Mouse (Mus musculus): ENCODE data around the gene Efcab9.
A peak's percentile ranks its signal among the peaks of the same experiment; 100 is the strongest.

Efcab9 gene

GRCm38 (mm10) chr11:32556333-32556990, 24.6 kb upstream of the Efcab9 start:
- DNase-seq (ENCODE audit: low spot score) = no peak

DNA sequence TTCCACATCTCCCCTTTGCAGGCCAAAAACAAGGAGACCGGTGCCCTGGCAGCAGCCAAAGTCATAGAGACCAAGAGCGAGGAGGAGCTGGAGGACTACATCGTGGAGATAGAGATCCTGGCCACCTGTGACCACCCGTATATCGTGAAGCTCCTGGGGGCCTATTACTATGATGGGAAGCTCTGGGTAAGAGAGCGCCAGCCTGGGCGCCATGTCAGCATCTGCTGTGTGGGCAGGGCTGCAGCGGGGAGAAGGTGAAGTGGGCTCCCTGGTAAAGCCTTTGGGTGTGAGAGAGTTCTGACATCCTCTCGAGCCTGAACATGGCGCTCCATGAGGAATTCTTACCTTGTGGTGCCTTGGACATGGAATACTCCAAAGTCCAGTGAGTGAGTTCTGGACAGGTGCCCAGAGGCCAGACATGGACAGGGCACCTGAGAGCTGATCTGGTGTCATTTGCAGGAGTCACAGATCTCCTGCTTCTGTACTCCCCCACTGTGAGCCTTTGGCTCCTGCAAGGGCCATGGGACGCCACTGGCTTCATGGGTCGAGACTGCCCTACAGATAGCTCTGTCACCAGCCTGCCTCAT, 23.3 kb upstream of the Efcab9 start:
- DNase-seq (ENCODE audit: low spot score) = no peak

DNA sequence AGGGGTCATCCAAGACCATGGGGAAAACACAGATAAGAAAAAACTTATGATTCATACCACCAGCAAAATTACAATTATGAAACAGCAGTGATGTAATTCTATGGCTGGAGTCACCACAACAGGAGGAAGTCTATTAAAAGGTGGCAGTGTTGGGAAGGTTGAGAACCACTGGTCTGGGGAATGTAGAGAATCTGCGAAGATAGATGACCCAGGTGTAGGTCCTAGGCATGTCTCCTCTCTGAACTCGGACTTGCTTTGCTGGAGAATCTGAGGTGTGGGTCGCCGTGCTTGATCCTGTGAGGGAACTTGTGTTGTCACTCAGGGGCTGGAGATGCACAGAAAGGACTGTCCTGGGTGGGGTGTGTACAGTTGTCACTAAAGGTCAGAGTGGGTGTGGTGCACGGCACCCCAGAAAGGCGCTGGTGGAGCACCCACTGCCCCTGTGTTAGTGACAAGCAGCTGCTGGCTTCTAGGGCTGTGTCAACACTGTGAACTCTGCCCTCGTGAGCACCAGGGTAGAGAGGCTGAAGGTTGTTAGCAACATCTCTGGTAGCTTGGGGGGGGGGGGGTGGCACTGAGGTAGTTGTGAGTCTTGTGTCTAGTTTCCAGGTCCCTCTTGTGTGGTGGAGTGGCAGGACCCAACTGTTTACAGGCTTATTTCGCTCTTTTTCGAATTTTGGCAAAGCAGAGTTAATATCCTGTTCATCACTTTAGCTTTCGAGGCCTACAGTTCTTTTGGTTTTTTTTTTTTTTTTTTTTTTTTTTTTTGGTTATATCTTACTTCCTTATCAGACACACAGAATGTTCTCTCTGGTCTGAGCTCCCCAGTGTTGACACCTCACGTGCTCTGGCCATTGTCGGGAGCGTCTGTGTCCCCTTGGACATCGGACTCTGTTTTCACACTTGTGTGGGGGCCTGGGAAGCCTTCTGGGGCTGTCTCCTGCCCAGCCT, 22.5 kb upstream of the Efcab9 start:
- no peak for DNase-seq (ENCODE audit: low spot score)

DNA sequence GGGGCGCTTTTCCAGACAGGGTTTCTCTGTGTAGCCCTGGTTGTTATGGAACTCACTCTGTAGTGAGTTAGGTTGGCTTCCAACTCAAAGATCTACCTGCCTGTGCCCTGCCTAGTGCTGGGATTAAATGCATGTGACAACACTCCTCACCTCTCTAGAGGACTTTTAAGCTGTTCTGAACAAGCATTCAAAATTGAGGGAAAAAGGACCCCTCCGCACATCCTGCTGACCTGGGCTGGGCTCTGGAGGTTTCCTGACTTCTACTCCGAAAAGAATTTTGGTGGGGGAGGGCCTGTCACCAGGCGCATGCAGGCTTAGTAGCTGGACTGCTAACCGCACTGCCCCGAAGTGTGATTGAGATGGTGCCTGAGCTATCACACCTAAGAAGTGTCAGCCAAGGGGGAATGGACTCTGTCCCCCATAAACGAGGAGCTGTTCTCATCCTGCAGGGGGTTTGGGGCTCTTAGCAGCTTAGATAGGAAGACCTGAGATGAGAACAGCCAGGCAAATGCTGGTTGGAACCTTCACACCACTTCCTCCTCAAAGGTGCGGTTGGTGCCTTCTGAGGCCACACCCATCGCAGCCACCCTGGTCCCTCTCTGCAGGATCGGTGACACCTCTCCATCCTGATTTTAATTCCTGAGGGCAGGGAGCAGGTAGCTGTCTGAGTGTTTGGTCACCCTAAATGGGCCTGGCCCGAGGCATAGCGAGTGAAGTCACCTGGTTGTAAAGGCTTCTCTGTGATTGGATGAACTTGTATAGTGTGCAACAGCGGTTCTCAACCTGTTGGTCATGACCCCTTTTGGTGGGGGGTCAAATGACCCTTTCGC, 21.6 kb upstream of the Efcab9 start:
- no peak for DNase-seq (ENCODE audit: low spot score)

GRCm38 (mm10) chr11:32552401-32553090, 20.7 kb upstream of the Efcab9 start:
- DNase-seq (ENCODE audit: low spot score) = no peak

- DNase-seq (ENCODE audit: low spot score) = no peak
Observed at GRCm38 (mm10) chr11:32551579-32552297, 19.9 kb upstream of the Efcab9 start.

- DNase-seq (ENCODE audit: low spot score) = no peak
Observed at GRCm38 (mm10) chr11:32551056-32551455, 19.2 kb upstream of the Efcab9 start.

DNA sequence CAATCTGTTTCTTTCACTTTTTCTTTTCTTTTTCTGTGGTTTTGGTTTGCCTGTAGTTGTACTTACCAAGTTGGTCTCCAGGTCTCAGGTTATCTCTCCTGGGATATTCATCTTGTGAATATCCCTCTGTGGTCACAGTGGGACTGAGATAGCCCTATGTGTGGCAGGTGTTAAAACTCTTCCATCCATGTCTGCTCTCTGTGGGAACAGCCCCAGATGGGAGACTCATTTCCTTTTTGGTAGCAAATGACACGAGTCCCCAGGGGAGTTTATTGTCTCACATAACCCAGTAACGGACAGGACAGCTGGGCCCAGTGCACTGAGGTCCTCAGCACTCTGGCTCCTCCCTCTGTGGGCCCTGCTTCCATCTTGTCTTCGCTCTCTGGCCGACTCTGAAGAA, 18.2 kb upstream of the Efcab9 start:
- DNase-seq (ENCODE audit: low spot score) = no peak

DNA sequence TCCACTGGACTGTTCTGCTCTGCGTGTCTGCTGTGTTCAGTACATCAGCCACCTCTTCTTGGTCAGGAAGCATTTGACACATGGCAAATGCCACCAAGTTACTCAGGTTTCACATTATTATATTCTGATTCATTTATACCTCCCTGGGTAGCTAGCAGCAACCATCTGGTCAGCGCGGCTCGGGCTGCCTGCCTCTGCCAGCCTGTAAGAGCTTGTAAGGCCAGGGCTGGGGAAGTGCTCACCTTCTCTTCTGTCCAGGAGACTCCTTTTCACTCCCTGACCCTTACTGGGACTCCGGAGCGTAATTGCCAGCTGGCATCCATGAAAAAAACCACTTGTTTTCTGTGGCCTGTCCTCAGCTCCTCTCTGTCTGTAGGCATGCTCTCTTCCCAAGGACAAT, 17.4 kb upstream of the Efcab9 start:
- DNase-seq (ENCODE audit: low spot score) = no peak

DNA sequence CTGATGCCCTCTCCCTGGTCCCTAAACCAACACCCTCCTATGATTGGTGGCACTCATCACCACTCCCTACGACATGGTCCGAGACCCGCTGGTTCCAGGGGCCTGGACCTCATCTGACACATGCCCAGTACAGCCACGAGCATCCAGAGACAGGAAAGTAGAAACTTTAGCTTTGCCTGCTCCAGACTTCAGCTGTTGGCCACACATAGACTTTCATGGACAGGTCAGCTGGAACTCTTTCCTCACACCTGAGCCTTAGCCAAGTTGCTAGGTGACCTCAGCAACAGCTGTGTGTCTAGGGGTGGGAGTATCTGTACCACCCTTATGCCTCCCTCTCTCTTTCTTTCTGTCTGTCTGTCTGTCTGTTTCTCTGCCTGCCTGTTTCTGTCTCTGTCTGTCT, 16.4 kb upstream of the Efcab9 start:
- DNase-seq (ENCODE audit: low spot score) = no peak

DNA sequence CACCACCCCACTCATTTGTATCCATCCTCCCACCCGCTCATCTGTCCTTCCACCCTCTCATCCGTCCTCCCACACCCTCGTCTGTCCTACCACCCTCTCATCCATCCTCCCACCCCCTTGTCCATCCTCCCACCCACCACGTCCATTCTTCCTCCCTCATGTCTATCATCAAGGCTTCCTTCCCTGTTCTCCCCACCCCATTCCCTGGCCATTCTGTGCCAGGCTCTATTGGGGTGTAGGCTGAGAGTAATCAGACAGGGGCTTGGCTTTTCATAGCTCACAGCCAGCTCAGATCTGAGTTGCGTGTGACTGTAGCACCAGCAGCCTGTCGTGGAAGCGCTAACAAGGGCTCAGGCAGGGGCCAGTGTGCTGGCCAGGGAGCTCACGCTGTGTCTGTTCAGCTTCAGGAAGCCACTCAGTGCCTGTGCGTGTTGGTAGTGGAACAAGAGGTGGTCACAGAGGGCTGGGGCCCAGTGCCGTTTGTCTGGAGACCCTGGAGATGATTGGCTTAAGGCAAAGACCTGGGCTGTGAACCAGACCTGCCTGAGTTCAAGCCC, 15.6 kb upstream of the Efcab9 start:
- DNase-seq (ENCODE audit: low spot score) = no peak

DNA sequence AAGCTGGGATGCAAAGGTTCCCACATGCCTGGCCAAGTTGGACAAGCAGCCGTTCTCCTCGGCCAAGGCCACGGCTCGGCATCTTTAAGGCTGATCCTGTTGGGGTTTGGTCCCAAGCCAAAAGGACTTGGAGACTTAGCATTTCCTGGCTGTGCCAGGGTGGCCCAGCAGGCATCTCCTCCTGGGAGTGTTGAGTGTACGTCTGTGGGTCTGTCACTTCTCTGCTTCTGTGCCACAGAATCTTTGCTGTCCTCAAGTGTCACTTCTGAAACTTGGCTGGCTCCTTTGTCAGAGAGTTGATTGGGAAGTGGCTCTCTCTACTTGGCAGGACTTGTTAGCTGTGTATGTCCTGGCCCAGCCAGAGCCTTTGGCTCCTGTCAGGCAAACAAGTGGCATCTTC, 14.6 kb upstream of the Efcab9 start:
- DNase-seq (ENCODE audit: low spot score) = peak; percentile 69

- DNase-seq (ENCODE audit: low spot score) = no peak
Observed at GRCm38 (mm10) chr11:32545605-32546004, 13.7 kb upstream of the Efcab9 start.

DNA sequence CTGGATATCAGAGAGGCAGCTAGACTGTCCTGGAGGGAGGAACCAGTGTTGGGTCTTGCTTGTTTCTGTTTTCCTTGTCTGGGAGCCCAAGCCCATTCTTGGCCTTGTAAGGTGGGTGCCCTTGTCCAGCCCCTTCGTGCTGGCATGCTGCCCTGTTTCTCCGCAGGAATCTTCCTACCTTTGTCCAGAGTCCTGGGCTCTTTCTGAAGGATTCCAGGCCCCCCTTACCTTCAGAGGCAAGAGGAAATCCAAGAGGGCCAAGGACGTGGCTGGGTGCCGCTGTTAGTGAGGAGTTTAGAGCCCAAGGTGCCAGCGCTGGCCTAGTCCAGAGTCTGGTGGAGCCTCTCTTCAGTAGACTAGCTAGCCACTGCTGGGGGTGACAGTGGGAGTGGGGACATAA, 12.6 kb upstream of the Efcab9 start:
- DNase-seq (ENCODE audit: low spot score) = peak; percentile 55

GRCm38 (mm10) chr11:32544041-32544440, 12.2 kb upstream of the Efcab9 start:
- no peak for DNase-seq (ENCODE audit: low spot score)

- no peak for DNase-seq (ENCODE audit: low spot score)
Observed at GRCm38 (mm10) chr11:32542687-32543411, 11.0 kb upstream of the Efcab9 start.

DNA sequence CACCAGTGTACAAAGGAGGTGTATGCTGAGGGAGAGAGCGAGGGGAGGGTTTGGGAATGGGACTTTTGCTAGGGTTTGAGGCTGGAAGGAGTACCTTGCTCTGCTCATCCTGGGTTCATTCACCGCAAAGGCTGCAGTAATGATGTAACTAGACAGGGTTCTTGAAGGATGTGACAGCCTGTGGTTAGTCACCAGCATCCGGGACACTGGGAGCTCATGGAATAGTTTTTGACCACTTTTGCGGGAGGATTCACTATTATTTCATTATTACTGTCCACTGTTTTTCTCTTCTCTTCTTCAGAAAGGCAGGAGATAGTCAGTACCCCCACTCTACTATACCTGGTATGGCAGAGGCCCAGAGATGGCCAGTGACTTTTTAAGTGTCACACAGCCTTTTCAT, 10.3 kb upstream of the Efcab9 start:
- DNase-seq (ENCODE audit: low spot score) = no peak

GRCm38 (mm10) chr11:32540463-32540862, 8.6 kb upstream of the Efcab9 start:
- no peak for DNase-seq (ENCODE audit: low spot score)

GRCm38 (mm10) chr11:32539717-32540116, 7.8 kb upstream of the Efcab9 start:
- DNase-seq (ENCODE audit: low spot score) = no peak

- DNase-seq (ENCODE audit: low spot score) = no peak
Observed at GRCm38 (mm10) chr11:32538846-32539245, 7.0 kb upstream of the Efcab9 start.
